Mouse (Mus musculus): ENCODE results near the gene Maz.

- TF ChIP-seq CTCF (IDR thresholded peaks at IDR 0.05; ENCODE audit: extremely low read depth, insufficient read depth, low read length) (no peak), POLR2A (IDR thresholded peaks at IDR 0.05; ENCODE audit: extremely low read depth, insufficient read depth, low read length) (peak; percentile 61)
Measured at GRCm38 (mm10) chr7:127041851-127042672, 15.2 kb upstream of the Maz start, which contains the start of gene Kif22.

All from cortical plate, adult 2 months (tissue).